Mouse (Mus musculus): ENCODE data around the gene Fam209. TPM values are rescaled to one million over a fixed set of nuclear protein-coding genes. Genes with fewer than 3 reads are reported as not detected.
A peak's percentile ranks its signal among the peaks of the same experiment; 100 is the strongest.

Fam209 gene
- polyA plus RNA-seq, 1 experiment = not detected

- no peak overlapping the region for H3K4me3 ChIP-seq (ENCODE audit: insufficient read depth, low read length)
- TF ChIP-seq POLR2A (IDR thresholded peaks at IDR 0.05; ENCODE audit: low read depth, low read length) (no peak), CTCF (IDR thresholded peaks at IDR 0.05; ENCODE audit: borderline replicate concordance, insufficient read depth, low read length) (no peak)
- no peak overlapping the region for H3K27ac ChIP-seq (ENCODE audit: insufficient read depth, low read length)
- H3K4me1 ChIP-seq (ENCODE audit: control insufficient read depth, insufficient read depth, low read length) = no peaks in the 10 kb centered on the region
These were observed 21.7 kb upstream of the Fam209 start for GRCm38 (mm10) chr2:172450640-172451039.

DNA sequence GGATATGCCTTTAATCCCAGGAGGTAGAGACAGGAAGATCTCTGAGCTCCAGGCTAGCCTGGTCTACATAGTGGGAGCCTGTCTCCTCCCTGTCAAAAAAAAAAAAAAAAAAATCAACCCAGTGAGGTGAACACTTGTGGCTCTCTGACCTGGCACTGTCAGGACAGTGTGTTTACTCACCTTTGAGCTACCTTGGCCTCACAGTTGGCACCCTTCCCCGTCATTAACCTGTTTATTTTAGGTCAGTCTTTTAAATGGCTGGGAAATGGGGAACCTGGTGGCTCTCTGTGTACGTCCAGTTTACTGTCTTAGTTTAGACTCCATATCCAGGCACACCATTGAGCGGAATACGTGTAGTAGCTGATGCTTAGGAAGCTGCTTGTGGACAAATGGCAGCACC, 20.3 kb upstream of the Fam209 start:
- no peak overlapping the region for H3K27ac ChIP-seq (ENCODE audit: insufficient read depth, low read length)
- no peak for TF ChIP-seq CTCF (IDR thresholded peaks at IDR 0.05; ENCODE audit: borderline replicate concordance, insufficient read depth, low read length)
- no peak for TF ChIP-seq POLR2A (IDR thresholded peaks at IDR 0.05; ENCODE audit: low read depth, low read length)
- H3K4me3 ChIP-seq (ENCODE audit: insufficient read depth, low read length) = no peak overlapping the region
- no peaks in the 10 kb centered on the region for H3K4me1 ChIP-seq (ENCODE audit: control insufficient read depth, insufficient read depth, low read length)

DNA sequence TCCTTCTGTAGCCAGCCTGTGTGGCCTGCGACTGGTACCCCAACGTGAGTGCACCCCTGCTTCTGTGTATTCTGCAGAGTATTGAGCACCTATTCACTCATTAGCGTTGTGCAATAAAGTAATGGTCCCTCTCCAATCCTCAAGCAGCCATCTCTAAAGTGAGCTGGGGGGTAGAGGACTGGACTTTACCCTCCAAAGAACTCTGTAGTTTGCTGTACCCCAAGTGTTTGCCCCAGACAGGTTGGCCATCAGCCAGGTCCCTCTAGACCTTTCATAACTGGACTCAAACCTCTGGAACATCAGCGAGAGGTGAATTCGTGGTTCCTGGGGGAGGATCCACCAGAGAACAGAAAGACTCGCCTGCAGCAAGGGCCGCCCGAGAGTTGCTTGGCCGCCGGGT, 19.9 kb upstream of the Fam209 start:
- Histone ChIP-seq H3K4me1 (ENCODE audit: control insufficient read depth, insufficient read depth, low read length) (no peaks in the 10 kb centered on the region), H3K27ac (ENCODE audit: insufficient read depth, low read length) (no peak overlapping the region), H3K4me3 (ENCODE audit: insufficient read depth, low read length) (no peak overlapping the region)
- TF ChIP-seq CTCF (IDR thresholded peaks at IDR 0.05; ENCODE audit: borderline replicate concordance, insufficient read depth, low read length) (no peak), POLR2A (IDR thresholded peaks at IDR 0.05; ENCODE audit: low read depth, low read length) (no peak)

DNA sequence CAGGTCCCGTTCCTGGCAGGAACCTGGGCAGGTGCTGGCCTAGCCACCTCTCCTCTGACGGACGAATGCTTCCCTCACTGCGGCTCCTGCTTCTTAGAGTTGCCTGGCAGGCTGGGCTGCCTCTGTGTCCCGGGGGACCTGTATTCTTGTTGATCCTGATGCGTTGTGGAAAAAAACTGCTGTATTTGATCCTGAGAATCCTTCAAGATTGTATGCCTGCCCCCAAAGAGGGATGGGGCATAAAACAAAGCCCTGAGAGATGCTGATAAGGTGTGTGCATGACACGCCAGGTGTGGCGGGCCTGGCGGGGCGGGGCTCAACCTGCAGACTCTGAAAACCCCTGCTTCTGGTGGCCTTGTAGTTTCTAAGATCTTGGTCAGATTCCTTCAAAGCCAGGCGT, 13.8 kb upstream of the Fam209 start, which contains the start of gene Gcnt7:
Gene Gcnt7, minus strand, starts transcription at position 101 of the 400 bp plus-strand sequence.
- Histone ChIP-seq H3K27ac (ENCODE audit: insufficient read depth, low read length) (no peak within 1 kb of the TSS), H3K4me1 (ENCODE audit: control insufficient read depth, insufficient read depth, low read length) (no peaks in the 10 kb centered on the region), H3K4me3 (ENCODE audit: insufficient read depth, low read length) (no peak within 1 kb of the TSS)
- no peak for TF ChIP-seq CTCF (IDR thresholded peaks at IDR 0.05; ENCODE audit: borderline replicate concordance, insufficient read depth, low read length)
- no peak for TF ChIP-seq POLR2A (IDR thresholded peaks at IDR 0.05; ENCODE audit: low read depth, low read length)

DNA sequence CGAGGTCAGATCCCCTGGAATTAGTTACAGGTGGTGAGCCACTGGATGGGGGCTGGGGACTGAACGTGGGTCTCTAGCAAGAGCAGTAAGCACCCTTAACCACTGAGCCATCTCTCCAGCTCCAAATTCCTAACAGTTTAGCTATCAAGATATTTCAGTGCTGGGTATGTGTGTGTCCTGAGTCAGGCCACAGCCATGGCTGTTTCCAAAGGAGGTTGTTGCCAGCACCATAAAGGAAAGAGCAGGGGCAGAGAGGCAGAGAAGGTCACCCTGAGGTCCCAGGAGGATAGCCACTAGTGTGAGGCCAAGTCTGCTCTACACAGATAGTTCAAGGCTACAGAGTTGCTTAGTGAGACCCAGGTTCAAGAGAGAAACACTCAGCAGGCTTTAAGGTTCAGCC, 11.7 kb upstream of the Fam209 start:
- H3K27ac ChIP-seq (ENCODE audit: insufficient read depth, low read length) = no peak overlapping the region
- no peaks in the 10 kb centered on the region for H3K4me1 ChIP-seq (ENCODE audit: control insufficient read depth, insufficient read depth, low read length)
- H3K4me3 ChIP-seq (ENCODE audit: insufficient read depth, low read length) = no peak overlapping the region
- TF ChIP-seq CTCF (IDR thresholded peaks at IDR 0.05; ENCODE audit: borderline replicate concordance, insufficient read depth, low read length) (no peak), POLR2A (IDR thresholded peaks at IDR 0.05; ENCODE audit: low read depth, low read length) (no peak)

GRCm38 (mm10) chr2:172462813-172463212, 9.5 kb upstream of the Fam209 start:
- no peak overlapping the region for H3K4me3 ChIP-seq (ENCODE audit: insufficient read depth, low read length)
- H3K27ac ChIP-seq (ENCODE audit: insufficient read depth, low read length) = no peak overlapping the region
- TF ChIP-seq CTCF (IDR thresholded peaks at IDR 0.05; ENCODE audit: borderline replicate concordance, insufficient read depth, low read length) = no peak

DNA sequence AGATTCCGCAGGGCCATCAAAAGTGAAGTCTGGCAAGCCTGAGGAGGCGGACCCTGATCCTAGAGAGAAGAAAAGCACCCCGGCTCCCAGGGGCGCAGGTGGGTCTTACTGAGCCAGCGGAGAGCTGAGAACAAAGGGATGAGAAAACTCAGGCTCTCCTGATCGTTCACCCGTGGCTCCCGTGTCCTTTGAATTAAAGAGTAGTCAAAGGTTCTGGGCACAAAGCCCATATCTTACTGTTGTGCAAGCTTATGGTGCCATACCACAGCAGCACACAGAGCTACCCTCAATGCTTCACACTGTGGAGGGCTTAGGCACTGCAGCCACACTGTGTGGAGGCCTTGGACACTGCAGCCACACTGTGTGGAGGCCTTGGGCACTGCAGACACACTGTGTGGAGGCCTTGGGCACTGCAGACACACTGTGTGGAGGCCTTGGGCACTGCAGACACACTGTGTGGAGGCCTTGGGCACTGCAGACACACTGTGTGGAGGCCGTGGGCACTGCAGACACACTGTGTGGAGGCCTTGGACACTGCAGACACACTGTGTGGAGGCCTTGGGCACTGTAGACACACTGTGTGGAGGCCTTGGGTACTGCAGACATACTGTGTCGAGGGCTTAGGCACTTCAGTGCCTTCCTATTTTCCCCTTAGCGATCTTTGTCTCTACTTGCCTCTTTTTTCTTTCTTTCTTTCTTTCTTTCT, 5.7 kb upstream of the Fam209 start:
- 0 out of 2 replicates have a peak, but pooled peaks cover 2% of the 10 kb centered on the region for H3K4me1 ChIP-seq (ENCODE audit: control insufficient read depth, insufficient read depth, low read length)
- H3K27ac ChIP-seq (ENCODE audit: insufficient read depth, low read length) = no peak overlapping the region
- TF ChIP-seq CTCF (IDR thresholded peaks at IDR 0.05; ENCODE audit: borderline replicate concordance, insufficient read depth, low read length) = no peak
- TF ChIP-seq POLR2A (IDR thresholded peaks at IDR 0.05; ENCODE audit: low read depth, low read length) = no peak
- H3K4me3 ChIP-seq (ENCODE audit: insufficient read depth, low read length) = no peak overlapping the region

More at GRCm38 (mm10) chr2:172462813-172463212, 9.5 kb upstream of the Fam209 start:
- H3K4me1 ChIP-seq (ENCODE audit: control insufficient read depth, insufficient read depth, low read length) = 0 out of 2 replicates have a peak, but pooled peaks cover under 1% of the 10 kb centered on the region

DNA sequence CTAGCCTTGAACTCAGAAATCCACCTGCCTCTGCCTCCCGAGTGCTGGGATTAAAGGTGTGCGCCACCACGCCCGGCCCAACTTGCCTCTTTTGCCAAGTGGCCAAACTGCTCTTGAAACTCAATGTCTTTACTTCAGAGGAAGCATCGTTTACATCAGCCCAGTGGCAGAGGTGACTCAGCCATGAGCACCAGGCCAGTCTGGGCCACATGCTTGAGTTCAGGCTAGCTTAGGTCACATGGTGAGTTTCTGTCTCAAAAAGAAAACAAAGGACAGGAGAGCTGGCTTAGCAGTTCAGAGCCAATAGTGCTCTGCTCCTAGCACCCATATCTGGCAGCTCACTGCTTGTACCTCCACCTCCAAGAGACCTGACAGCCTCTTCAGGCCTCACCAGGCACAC, 5.1 kb upstream of the Fam209 start:
- TF ChIP-seq CTCF (IDR thresholded peaks at IDR 0.05; ENCODE audit: borderline replicate concordance, insufficient read depth, low read length) = no peak
- no peak for TF ChIP-seq POLR2A (IDR thresholded peaks at IDR 0.05; ENCODE audit: low read depth, low read length)
- Histone ChIP-seq H3K27ac (ENCODE audit: insufficient read depth, low read length) (peak overlapping the region; percentile 8; the same call in 1 of the 2 replicates), H3K4me1 (ENCODE audit: control insufficient read depth, insufficient read depth, low read length) (0 out of 2 replicates have a peak, but pooled peaks cover 2% of the 10 kb centered on the region), H3K4me3 (ENCODE audit: insufficient read depth, low read length) (no peak overlapping the region)

DNA sequence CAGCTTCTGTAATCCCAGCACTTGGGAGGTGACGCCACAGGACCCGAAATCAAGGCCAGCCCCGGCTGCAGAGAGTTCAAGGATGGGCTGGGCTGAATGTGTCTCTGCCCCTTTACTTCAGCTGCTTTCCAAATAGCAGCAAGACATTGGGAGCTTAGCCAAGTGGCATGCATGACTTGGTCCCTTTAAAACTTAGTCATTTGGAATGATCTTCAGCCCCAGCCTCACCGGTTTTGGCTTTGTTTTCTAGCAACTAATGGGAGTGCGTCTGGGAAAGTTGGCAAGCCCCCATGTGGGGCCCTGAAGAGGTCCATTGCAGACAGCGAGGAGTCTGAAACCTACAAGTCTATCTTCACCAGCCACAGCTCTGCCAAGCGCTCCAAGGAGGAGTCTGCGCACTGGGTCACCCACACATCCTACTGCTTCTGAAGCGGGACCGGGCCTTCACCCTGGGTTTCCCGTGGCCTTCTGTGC, 3.9 kb upstream of the Fam209 start:
- no peak overlapping the region for H3K4me3 ChIP-seq (ENCODE audit: insufficient read depth, low read length)

GRCm38 (mm10) chr2:172473591-172473990, 1.3 kb downstream of the Fam209 start:
- Histone ChIP-seq H3K4me3 (ENCODE audit: insufficient read depth, low read length) (no peak overlapping the region), H3K27ac (ENCODE audit: insufficient read depth, low read length) (no peak overlapping the region), H3K4me1 (ENCODE audit: control insufficient read depth, insufficient read depth, low read length) (no peaks in the 10 kb centered on the region)
- TF ChIP-seq CTCF (IDR thresholded peaks at IDR 0.05; ENCODE audit: borderline replicate concordance, insufficient read depth, low read length) (no peak), POLR2A (IDR thresholded peaks at IDR 0.05; ENCODE audit: low read depth, low read length) (no peak)

More for the DNA sequence above, 3.9 kb upstream of the Fam209 start:
- Histone ChIP-seq H3K4me1 (ENCODE audit: control insufficient read depth, insufficient read depth, low read length) (0 out of 2 replicates have a peak, but pooled peaks cover 2% of the 10 kb centered on the region), H3K27ac (ENCODE audit: insufficient read depth, low read length) (no peak overlapping the region)
- TF ChIP-seq POLR2A (IDR thresholded peaks at IDR 0.05; ENCODE audit: low read depth, low read length) (no peak), CTCF (IDR thresholded peaks at IDR 0.05; ENCODE audit: borderline replicate concordance, insufficient read depth, low read length) (no peak)

All from embryonic fibroblast, embryonic 13.5 days (primary cell).